Mouse (Mus musculus) liver, embryonic 13.5 days (tissue): Measurements from ENCODE around the gene Inppl1. TPM values are rescaled to one million over a fixed set of nuclear protein-coding genes. Genes with fewer than 3 reads are reported as not detected.

ENCODE experiments used
- ATAC-seq: fragments of 200-750 bp; cut with Nextera tagmentation; 2 replicates; pipeline ENCODE4 v1.8.0; 2017; ENCODE audit warnings: low read depth, mild to moderate bottlenecking, moderate number of reproducible peaks, moderate library complexity
- DNase-seq: peaks from one replicate; pipeline ENCODE4 v3.0.0; 2022
- H3K27ac ChIP-seq: fragments of 300-500 bp; sonication (generic); 2 replicates; pipeline ENCODE4 v1.5.1; 2015; ENCODE audit warnings: moderate library complexity, mild to moderate bottlenecking, inconsistent platforms
- H3K27me3 ChIP-seq: fragments of 300-500 bp; sonication (generic); 2 replicates; pipeline ENCODE4 v1.6.1; 2015; ENCODE audit warnings: mild to moderate bottlenecking, inconsistent platforms
- H3K36me3 ChIP-seq: fragments of 300-500 bp; sonication (generic); 2 replicates; pipeline ENCODE4 v1.6.1; 2015; ENCODE audit warnings: mild to moderate bottlenecking, inconsistent platforms
- H3K4me1 ChIP-seq: fragments of 300-500 bp; sonication (generic); replicated peaks from 2 replicates; pipeline ENCODE4 v1.6.1; 2015; ENCODE audit warnings: inconsistent platforms
- H3K4me2 ChIP-seq: fragments of 300-500 bp; sonication (generic); 2 replicates; pipeline ENCODE4 v1.6.1; 2015; ENCODE audit warnings: inconsistent platforms, mild to moderate bottlenecking, moderate library complexity
- H3K4me3 ChIP-seq: fragments of 300-500 bp; sonication (generic); replicated peaks from 2 replicates; pipeline ENCODE4 v1.5.1; 2015; ENCODE audit warnings: mild to moderate bottlenecking, inconsistent platforms
- H3K9ac ChIP-seq: fragments of 300-500 bp; sonication (generic); 2 replicates; pipeline ENCODE4 v1.6.1; 2015; ENCODE audit warnings: mild to moderate bottlenecking, inconsistent platforms
- H3K9me3 ChIP-seq: fragments of 300-500 bp; sonication (generic); replicated peaks from 2 replicates; pipeline ENCODE4 v1.6.1; 2016; ENCODE audit warnings: inconsistent platforms
- WGBS: fragments of 180-500 bp; shearing (Covaris S2); methylation state at CpG from one replicate; pipeline ENCODE4 v1.1.7; 2015; ENCODE audit not compliant: insufficient replicate concordance; 5-methylcytosine and 5-hydroxymethylcytosine counted together
- polyA plus RNA-seq: library from polyadenylated mRNA; unstranded; fragments of >200 nt; fragmentation: Nextera tagmentation; extraction: Ambion mirVana; gene quantifications from 2 replicates; pipeline ENCODE4 v1.2.1, GENCODE M21; 2015

Inppl1 gene
- polyA plus RNA-seq, 1 experiment from 2014 or later, result 5.2 TPM

- Histone ChIP-seq H3K9ac (peak overlapping the region; percentile 74), H3K9me3 (no peaks in the 10 kb centered on the region), H3K4me3 (peak overlapping the region; percentile 65), H3K4me2 (peak overlapping the region; percentile 81), H3K36me3 (peaks cover 9% of the 10 kb centered on the region), H3K4me1 (peaks cover 18% of the 10 kb centered on the region), H3K27me3 (peaks cover 61% of the 10 kb centered on the region), H3K27ac (peak overlapping the region; percentile 64; the same call in 1 of the 2 replicates)
- ATAC-seq (no peak), DNase-seq (peak; percentile 29)
- under 1% methylated on average over 20 of the region's 20 CpGs for WGBS
Observed at GRCm38 (mm10) chr7:101837154-101837605, 849 bp downstream of the Inppl1 start.

GRCm38 (mm10) chr7:101836271-101837153 lies 1.5 kb downstream of the Inppl1 start:
- Histone ChIP-seq H3K4me2 (peak overlapping the region; percentile 81), H3K9ac (peak overlapping the region; percentile 74), H3K27ac (peak overlapping the region; percentile 63; the same call in 1 of the 2 replicates), H3K4me3 (peak overlapping the region; percentile 65), H3K27me3 (peaks cover 61% of the 10 kb centered on the region), H3K4me1 (peaks cover 18% of the 10 kb centered on the region), H3K36me3 (peaks cover 15% of the 10 kb centered on the region), H3K9me3 (no peaks in the 10 kb centered on the region)
- WGBS, result under 1% methylated on average over 62 of the region's 63 CpGs
- DNase-seq (peak; percentile 25), ATAC-seq (peak; percentile 28; the same call in 1 of the 2 replicates)

- WGBS, result 44% methylated on average over 5 of the region's 5 CpGs
- no peak overlapping the region for H3K9ac ChIP-seq
- ATAC-seq (no peak), DNase-seq (no peak)
- peak overlapping the region; percentile 65 for H3K4me3 ChIP-seq
- peaks cover 25% of the 10 kb centered on the region for H3K36me3 ChIP-seq
- H3K27ac ChIP-seq, result no peak overlapping the region
- H3K4me2 ChIP-seq, result peak overlapping the region; percentile 81
- no peaks in the 10 kb centered on the region for H3K9me3 ChIP-seq
- H3K4me1 ChIP-seq, result peaks cover 18% of the 10 kb centered on the region
- peaks cover 57% of the 10 kb centered on the region for H3K27me3 ChIP-seq
Observed at GRCm38 (mm10) chr7:101835457-101836109, 2.4 kb downstream of the Inppl1 start.

- Histone ChIP-seq H3K4me2 (peak overlapping the region; percentile 81; the same call in 1 of the 2 replicates), H3K27me3 (peaks cover 51% of the 10 kb centered on the region), H3K4me3 (no peak overlapping the region)
Observed at GRCm38 (mm10) chr7:101834903-101835302, 3.1 kb downstream of the Inppl1 start.

GRCm38 (mm10) chr7:101833916-101834584 lies 4.0 kb downstream of the Inppl1 start:
- Histone ChIP-seq H3K27me3 (peaks cover 43% of the 10 kb centered on the region), H3K9ac (no peak overlapping the region), H3K4me3 (no peak overlapping the region), H3K9me3 (no peaks in the 10 kb centered on the region), H3K36me3 (peaks cover 38% of the 10 kb centered on the region), H3K4me1 (peaks cover 18% of the 10 kb centered on the region), H3K4me2 (no peak overlapping the region), H3K27ac (no peak overlapping the region)
- WGBS, result 63% methylated on average over 3 of the region's 3 CpGs
- ATAC-seq, result no peak
- DNase-seq, result no peak

More at GRCm38 (mm10) chr7:101834903-101835302, 3.1 kb downstream of the Inppl1 start:
- ATAC-seq (no peak), DNase-seq (no peak)
- peaks cover 18% of the 10 kb centered on the region for H3K4me1 ChIP-seq
- peaks cover 30% of the 10 kb centered on the region for H3K36me3 ChIP-seq
- no peak overlapping the region for H3K9ac ChIP-seq
- 71% methylated on average over 3 of the region's 3 CpGs for WGBS
- H3K27ac ChIP-seq, result no peak overlapping the region
- H3K9me3 ChIP-seq, result no peaks in the 10 kb centered on the region

- 60% methylated on average over 5 of the region's 5 CpGs for WGBS
- no peak for ATAC-seq
- Histone ChIP-seq H3K36me3 (peaks cover 43% of the 10 kb centered on the region), H3K4me2 (no peak overlapping the region), H3K4me3 (no peak overlapping the region), H3K27me3 (peaks cover 36% of the 10 kb centered on the region), H3K4me1 (peaks cover 18% of the 10 kb centered on the region), H3K9ac (no peak overlapping the region), H3K27ac (no peak overlapping the region), H3K9me3 (no peaks in the 10 kb centered on the region)
- no peak for DNase-seq
Observed at GRCm38 (mm10) chr7:101833352-101833751, 4.7 kb downstream of the Inppl1 start.

- H3K27me3 ChIP-seq, result peaks cover 26% of the 10 kb centered on the region
- no peaks in the 10 kb centered on the region for H3K9me3 ChIP-seq
- peaks cover 15% of the 10 kb centered on the region for H3K4me1 ChIP-seq
- 78% methylated on average over 4 of the region's 4 CpGs for WGBS
- no peak overlapping the region for H3K4me2 ChIP-seq
- no peak overlapping the region for H3K27ac ChIP-seq
- no peak overlapping the region for H3K9ac ChIP-seq
- DNase-seq (no peak), ATAC-seq (no peak)
- H3K36me3 ChIP-seq, result peaks cover 51% of the 10 kb centered on the region
- no peak overlapping the region for H3K4me3 ChIP-seq
Observed at GRCm38 (mm10) chr7:101832372-101832771, 5.7 kb downstream of the Inppl1 start.

GRCm38 (mm10) chr7:101831437-101831836 lies 6.6 kb downstream of the Inppl1 start:
- DNase-seq (no peak), ATAC-seq (no peak)
- 76% methylated on average over 8 of the region's 8 CpGs for WGBS
- no peak overlapping the region for H3K4me2 ChIP-seq
- H3K27ac ChIP-seq, result no peak overlapping the region
- peaks cover 59% of the 10 kb centered on the region for H3K36me3 ChIP-seq
- H3K27me3 ChIP-seq, result peaks cover 17% of the 10 kb centered on the region
- peaks cover 13% of the 10 kb centered on the region for H3K4me1 ChIP-seq
- H3K9ac ChIP-seq, result no peak overlapping the region
- no peak overlapping the region for H3K4me3 ChIP-seq
- no peaks in the 10 kb centered on the region for H3K9me3 ChIP-seq

- H3K4me2 ChIP-seq, result no peak overlapping the region
- peaks cover 2% of the 10 kb centered on the region; the same call in 1 of the 2 replicates for H3K4me1 ChIP-seq
- peaks cover 6% of the 10 kb centered on the region for H3K27me3 ChIP-seq
- H3K4me3 ChIP-seq, result no peak overlapping the region
- ATAC-seq, result no peak
- H3K36me3 ChIP-seq, result peaks cover 59% of the 10 kb centered on the region
- H3K27ac ChIP-seq, result no peak overlapping the region
- 84% methylated on average over 3 of the region's 3 CpGs for WGBS
- no peak overlapping the region for H3K9ac ChIP-seq
- no peak for DNase-seq
- no peaks in the 10 kb centered on the region for H3K9me3 ChIP-seq
Observed at GRCm38 (mm10) chr7:101830373-101830772, 7.7 kb downstream of the Inppl1 start.

- Histone ChIP-seq H3K9me3 (no peaks in the 10 kb centered on the region), H3K36me3 (peaks cover 28% of the 10 kb centered on the region), H3K4me2 (no peak overlapping the region), H3K9ac (no peak overlapping the region), H3K4me1 (peaks cover 19% of the 10 kb centered on the region; the same call in 1 of the 2 replicates), H3K4me3 (no peak overlapping the region), H3K27ac (no peak overlapping the region), H3K27me3 (peaks cover 54% of the 10 kb centered on the region)
- ATAC-seq (no peak), DNase-seq (no peak)
- WGBS, result 80% methylated on average over 18 of the region's 18 CpGs
Observed at GRCm38 (mm10) chr7:101823758-101824630, 14.0 kb downstream of the Inppl1 start.
